Mouse (Mus musculus) lung, postnatal 0 days (tissue): ENCODE measurements at regions not wholly inside any gene's neighbourhood (a gene's known extent, or its start where the extent isn't known, plus 50 kb on each side); places are given as distances from the start of the nearest gene placed in this dataset.

Experiments
- CTCF ChIP-seq: IDR thresholded peaks from 2 replicates; pipeline ENCODE4 v1.5.1; 2016; ENCODE audit warnings: antibody characterized with exemption, mild to moderate bottlenecking
- EP300 ChIP-seq: IDR thresholded peaks from 2 replicates; pipeline ENCODE4 v1.6.1; 2016; ENCODE audit warnings: antibody characterized with exemption, mild to moderate bottlenecking, control low read depth

- no peak for TF ChIP-seq CTCF
- TF ChIP-seq EP300 = no peak
These were observed 81.0 kb upstream of the Spred1 start for GRCm38 (mm10) chr2:117040211-117040610.
